Mouse (Mus musculus): Measurements from ENCODE around the gene Hamp.

Gene Hamp

GRCm38 (mm10) chr7:30908277-30908991 lies 35.4 kb downstream of the Hamp start:
- in situ Hi-C loops (cut with MboI), result no loop called here

DNA sequence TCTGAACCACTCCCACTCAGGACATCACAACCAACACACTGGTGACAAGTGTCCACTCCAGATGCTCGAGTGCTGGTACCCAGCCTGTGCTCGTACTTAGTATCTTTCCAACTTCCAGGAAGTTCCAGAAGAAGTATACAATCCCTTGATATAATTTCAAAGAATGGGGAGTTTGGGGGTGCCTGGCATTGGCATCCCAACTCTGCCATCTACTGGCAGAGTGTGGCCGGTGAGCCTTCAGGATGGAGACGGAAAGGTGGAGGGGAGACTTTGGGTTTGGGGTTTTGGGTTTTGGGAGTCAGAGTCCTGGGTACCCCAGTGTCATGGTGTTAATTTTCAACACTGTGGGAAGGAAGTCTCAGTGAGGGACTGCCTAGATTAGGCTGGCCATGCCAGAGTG lies 39.8 kb downstream of the Hamp start:
- in situ Hi-C loops (cut with MboI), result loop anchor here (5.0 kb wide), 1 partner anchor 87 kb away; no protein-coding TSS in a partner anchor

- in situ Hi-C loops (cut with MboI), result no loop called here
Observed at GRCm38 (mm10) chr7:30895217-30895616, 48.6 kb downstream of the Hamp start.

GRCm38 (mm10) chr7:30892515-30892914 lies 51.3 kb downstream of the Hamp start:
- in situ Hi-C loops (cut with MboI), result no loop called here

Measured in mature B cell (primary cell).